Mouse (Mus musculus) lung, postnatal 0 days (tissue): ENCODE measurements at regions not wholly inside any gene's neighbourhood (a gene's known extent, or its start where the extent isn't known, plus 50 kb on each side); places are given as distances from the start of the nearest gene placed in this dataset.
A peak's percentile ranks its signal among the peaks of the same experiment; 100 is the strongest.

ENCODE experiments used
- ATAC-seq: fragments of 200-750 bp; cut with Nextera tagmentation; 2 replicates; pipeline ENCODE4 v1.8.0; 2017; ENCODE audit warnings: moderate library complexity
- DNase-seq: peaks from one replicate; pipeline ENCODE4 v3.0.0-alpha.2; 2016; ENCODE audit warnings: low spot score
- H3K27ac ChIP-seq: fragments of 300-500 bp; sonication (generic); 2 replicates; pipeline ENCODE4 v1.5.1; 2014; ENCODE audit warnings: antibody characterized with exemption, mild to moderate bottlenecking, low read length, mixed read lengths
- H3K27me3 ChIP-seq: fragments of 300-500 bp; sonication (generic); replicated peaks from 2 replicates; pipeline ENCODE4 v1.6.1; 2014; ENCODE audit warnings: low read length, mixed read lengths; ENCODE audit not compliant: insufficient read depth
- H3K36me3 ChIP-seq: fragments of 300-500 bp; sonication (generic); 2 replicates; pipeline ENCODE4 v1.6.1; 2014; ENCODE audit warnings: low read length, mixed read lengths; ENCODE audit not compliant: insufficient read depth
- H3K4me1 ChIP-seq: fragments of 300-500 bp; sonication (generic); 2 replicates; pipeline ENCODE4 v1.6.1; 2014; ENCODE audit warnings: antibody characterized with exemption, low read depth, low read length, mixed read lengths; ENCODE audit not compliant: insufficient read depth
- H3K4me2 ChIP-seq: fragments of 300-500 bp; sonication (generic); replicated peaks from 2 replicates; pipeline ENCODE4 v1.6.1; 2014; ENCODE audit warnings: low read depth, mild to moderate bottlenecking, low read length, moderate library complexity, mixed read lengths
- H3K4me3 ChIP-seq: fragments of 300-500 bp; sonication (generic); 2 replicates; pipeline ENCODE4 v1.5.1; 2014; ENCODE audit warnings: low read depth, low read length
- H3K9ac ChIP-seq: fragments of 300-500 bp; sonication (generic); replicated peaks from 2 replicates; pipeline ENCODE4 v1.6.1; 2014; ENCODE audit warnings: low read depth, mild to moderate bottlenecking
- H3K9me3 ChIP-seq: fragments of 300-500 bp; sonication (generic); 2 replicates; pipeline ENCODE4 v1.6.1; 2016; ENCODE audit warnings: low read length, mixed read lengths
- CTCF ChIP-seq: IDR thresholded peaks from 2 replicates; pipeline ENCODE4 v1.5.1; 2016; ENCODE audit warnings: antibody characterized with exemption, mild to moderate bottlenecking
- EP300 ChIP-seq: IDR thresholded peaks from 2 replicates; pipeline ENCODE4 v1.6.1; 2016; ENCODE audit warnings: antibody characterized with exemption, mild to moderate bottlenecking, control low read depth
- WGBS: fragments of 180-500 bp; shearing (Covaris S2); extraction: QIAGEN DNeasy Blood & Tissue Kit; methylation state at CpG from one replicate; pipeline ENCODE4 v1.1.7; 2014; 5-methylcytosine and 5-hydroxymethylcytosine counted together

DNA sequence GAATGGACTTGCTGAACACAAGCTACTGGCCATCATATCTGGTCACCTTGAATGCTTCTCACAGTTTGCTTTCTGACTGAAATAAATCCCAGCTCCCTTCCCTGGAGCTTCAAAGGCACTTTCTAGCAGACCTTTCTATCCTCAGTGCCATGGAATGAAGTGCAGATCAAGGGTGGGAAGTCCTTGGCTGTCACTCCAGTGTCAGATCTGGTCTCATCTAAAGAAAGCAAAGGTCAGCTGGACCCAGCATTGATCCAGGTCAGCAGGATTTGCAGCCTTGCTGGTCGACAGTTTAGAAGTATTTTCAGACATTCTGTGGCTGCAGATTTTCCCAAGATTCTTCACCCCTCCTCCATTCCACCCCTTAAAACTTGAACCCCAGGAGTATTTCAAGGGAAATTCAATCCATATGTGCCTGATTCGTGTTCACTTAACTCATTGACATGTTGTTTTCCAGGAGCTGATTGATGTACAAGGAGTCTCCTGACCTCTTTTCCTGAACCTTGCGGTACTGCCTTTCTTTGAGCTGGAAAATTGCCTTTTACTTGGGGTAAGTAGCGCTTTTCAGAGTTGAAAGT is 116.2 kb upstream of the Mpped2 start:
- ATAC-seq (no peak), DNase-seq (no peak)
- Histone ChIP-seq H3K27ac (no peak overlapping the region), H3K9me3 (no peaks in the 10 kb centered on the region), H3K36me3 (no peaks in the 10 kb centered on the region), H3K27me3 (no peaks in the 10 kb centered on the region), H3K9ac (no peak overlapping the region), H3K4me3 (no peak overlapping the region), H3K4me1 (no peaks in the 10 kb centered on the region), H3K4me2 (no peak overlapping the region)
- 42% methylated on average over 4 of the region's 4 CpGs for WGBS
- TF ChIP-seq CTCF (no peak), EP300 (no peak)

DNA sequence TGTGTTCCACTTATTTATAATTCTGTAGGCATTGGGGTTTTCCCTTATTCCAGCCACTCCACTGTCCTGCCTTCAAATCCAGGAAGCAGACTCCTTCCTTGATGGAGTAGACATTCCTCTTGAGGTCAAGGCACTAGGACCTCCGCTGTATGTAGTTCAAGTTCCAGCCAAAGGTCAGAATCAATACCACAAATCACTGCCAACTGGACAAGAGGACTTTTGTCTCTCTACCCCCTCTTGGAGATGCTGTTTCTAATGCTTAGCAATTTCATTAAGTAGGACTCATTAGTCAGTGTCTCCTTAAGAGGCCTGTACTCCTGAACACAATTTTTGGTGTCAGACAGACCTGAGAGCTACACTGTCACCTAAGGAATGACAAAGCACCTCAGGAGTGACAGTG is 115.0 kb upstream of the Mpped2 start:
- ATAC-seq, result no peak

DNA sequence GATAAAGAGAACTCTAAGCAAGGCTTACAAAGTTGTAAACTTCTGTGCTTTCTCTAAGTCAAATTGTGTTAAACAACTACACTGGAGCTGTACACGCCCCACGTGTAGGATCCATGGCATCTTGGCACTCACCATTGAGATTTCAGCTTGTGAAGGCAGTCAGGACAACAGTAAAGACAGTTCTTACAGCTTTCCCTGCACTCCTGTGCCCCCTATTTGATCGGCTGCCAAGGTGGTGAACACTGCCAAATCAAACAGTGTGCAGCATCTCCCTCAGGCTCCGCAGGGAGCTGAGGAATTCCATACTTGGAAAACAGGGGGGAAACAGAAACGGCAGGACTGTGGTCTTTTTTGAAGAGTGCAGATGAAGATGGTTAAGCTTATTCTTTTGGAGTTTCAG is 112.4 kb upstream of the Mpped2 start:
- no peaks in the 10 kb centered on the region for H3K9me3 ChIP-seq
- ATAC-seq, result no peak
- H3K4me1 ChIP-seq, result no peaks in the 10 kb centered on the region
- no peaks in the 10 kb centered on the region for H3K27me3 ChIP-seq
- WGBS, result 22% methylated on average over 5 of the region's 5 CpGs
- H3K27ac ChIP-seq, result no peak overlapping the region
- no peak for TF ChIP-seq CTCF
- no peak for TF ChIP-seq EP300
- H3K9ac ChIP-seq, result no peak overlapping the region
- DNase-seq, result no peak
- H3K36me3 ChIP-seq, result no peaks in the 10 kb centered on the region
- H3K4me2 ChIP-seq, result no peak overlapping the region
- H3K4me3 ChIP-seq, result no peak overlapping the region

More for the DNA sequence above, 115.0 kb upstream of the Mpped2 start:
- H3K9ac ChIP-seq, result no peak overlapping the region
- no peak overlapping the region for H3K27ac ChIP-seq
- TF ChIP-seq CTCF, result no peak
- no peak for TF ChIP-seq EP300
- no peaks in the 10 kb centered on the region for H3K9me3 ChIP-seq
- no peak for DNase-seq
- H3K27me3 ChIP-seq, result no peaks in the 10 kb centered on the region
- no peaks in the 10 kb centered on the region for H3K36me3 ChIP-seq
- no peaks in the 10 kb centered on the region for H3K4me1 ChIP-seq
- H3K4me2 ChIP-seq, result no peak overlapping the region
- 64% methylated on average over 1 of the region's 1 CpGs for WGBS
- H3K4me3 ChIP-seq, result no peak overlapping the region

DNA sequence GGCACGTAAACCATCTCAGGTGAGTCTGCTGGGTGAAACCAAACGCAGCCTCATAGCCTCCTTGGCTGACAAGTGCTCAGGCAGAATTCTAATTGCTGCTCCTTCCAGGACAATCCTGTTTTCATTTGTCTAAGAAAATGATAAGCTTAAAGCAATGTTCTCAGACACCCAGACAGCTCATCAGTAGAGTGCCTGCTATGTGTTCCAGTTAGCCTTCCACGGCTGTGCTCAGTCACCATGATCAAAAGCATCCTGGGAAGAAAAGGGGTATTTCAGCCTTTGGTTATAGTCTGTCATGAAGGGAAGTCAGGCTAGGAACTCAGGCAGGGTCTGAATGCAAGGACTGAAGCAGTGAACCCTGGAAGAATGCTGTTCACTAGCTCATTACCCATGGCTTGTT is 71.8 kb upstream of the Mpped2 start:
- no peak for DNase-seq
- Histone ChIP-seq H3K9ac (no peak overlapping the region), H3K36me3 (no peaks in the 10 kb centered on the region), H3K4me3 (no peak overlapping the region), H3K27ac (no peak overlapping the region), H3K4me1 (no peaks in the 10 kb centered on the region), H3K27me3 (no peaks in the 10 kb centered on the region), H3K4me2 (no peak overlapping the region), H3K9me3 (no peaks in the 10 kb centered on the region)
- 83% methylated on average over 3 of the region's 3 CpGs for WGBS
- no peak for ATAC-seq
- TF ChIP-seq EP300 (no peak), CTCF (no peak)

DNA sequence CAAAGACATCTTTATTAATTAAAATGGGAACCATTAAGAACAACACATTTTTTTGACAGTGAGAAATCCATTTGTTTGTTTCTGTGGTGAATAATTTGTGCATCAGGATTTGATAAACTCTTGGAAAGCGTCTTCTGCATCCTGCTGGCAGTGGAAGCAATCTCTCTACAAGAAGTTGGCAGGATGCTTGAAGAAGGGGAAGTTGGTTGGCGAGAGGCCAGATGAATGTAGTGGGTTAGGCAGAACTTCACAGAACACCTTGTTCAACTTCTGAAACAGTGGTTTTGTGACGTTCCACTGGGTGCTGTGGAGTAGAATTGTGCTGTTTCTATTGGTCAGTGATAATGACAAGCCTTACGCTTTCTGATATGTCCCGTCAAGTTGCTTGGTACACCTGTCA is 70.7 kb upstream of the Mpped2 start:
- H3K27ac ChIP-seq, result no peak overlapping the region
- H3K36me3 ChIP-seq, result no peaks in the 10 kb centered on the region
- WGBS, result 52% methylated on average over 5 of the region's 5 CpGs
- no peaks in the 10 kb centered on the region for H3K4me1 ChIP-seq
- TF ChIP-seq EP300, result no peak
- TF ChIP-seq CTCF, result no peak
- H3K4me3 ChIP-seq, result no peak overlapping the region
- ATAC-seq (no peak), DNase-seq (peak; percentile 9)
- no peak overlapping the region for H3K4me2 ChIP-seq
- no peak overlapping the region for H3K9ac ChIP-seq
- H3K27me3 ChIP-seq, result no peaks in the 10 kb centered on the region
- H3K9me3 ChIP-seq, result no peaks in the 10 kb centered on the region

DNA sequence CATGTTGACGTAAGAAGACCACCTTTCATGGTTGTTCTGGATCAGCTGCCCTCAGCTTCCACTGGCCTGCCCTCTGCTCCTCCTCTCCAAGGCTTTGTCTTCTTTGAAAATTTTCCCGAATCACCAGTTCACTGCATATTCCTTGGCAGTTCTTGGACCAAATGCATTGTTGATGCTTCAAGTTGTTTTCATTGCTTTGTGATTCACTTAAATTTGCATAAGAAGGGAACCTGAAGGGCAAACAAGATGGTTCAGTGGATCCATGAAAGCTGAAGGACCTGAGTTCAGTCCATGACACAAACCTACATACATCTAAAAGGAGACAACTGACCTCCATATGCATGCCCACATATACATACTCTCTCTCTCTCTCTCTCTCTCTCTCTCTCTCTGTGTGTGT is 69.4 kb upstream of the Mpped2 start:
- no peak overlapping the region for H3K27ac ChIP-seq
- H3K4me1 ChIP-seq, result no peaks in the 10 kb centered on the region
- ATAC-seq (no peak), DNase-seq (no peak)
- H3K9me3 ChIP-seq, result no peaks in the 10 kb centered on the region
- H3K9ac ChIP-seq, result no peak overlapping the region
- H3K27me3 ChIP-seq, result no peaks in the 10 kb centered on the region
- H3K36me3 ChIP-seq, result no peaks in the 10 kb centered on the region
- 86% methylated on average over 2 of the region's 2 CpGs for WGBS
- no peak overlapping the region for H3K4me2 ChIP-seq
- no peak overlapping the region for H3K4me3 ChIP-seq
- no peak for TF ChIP-seq EP300
- no peak for TF ChIP-seq CTCF

DNA sequence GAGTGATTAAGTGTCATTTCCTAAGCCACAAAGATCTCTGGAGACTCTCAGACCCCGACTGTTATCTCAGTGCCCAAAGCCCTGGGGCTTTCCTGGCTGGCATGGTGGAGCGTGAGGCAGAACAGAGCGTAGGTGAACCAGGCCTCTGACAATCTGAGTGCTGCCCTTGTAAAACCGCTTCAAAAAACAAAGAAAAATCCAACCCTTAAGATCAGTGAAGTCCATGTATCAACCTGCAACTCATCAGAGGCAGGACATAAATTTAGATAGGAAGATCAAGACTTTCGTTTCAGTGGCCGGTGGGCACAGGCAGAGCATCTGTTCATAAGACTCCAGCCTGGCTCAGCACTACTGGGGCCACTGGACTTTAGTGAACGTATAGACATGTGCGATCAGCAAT is 61.1 kb upstream of the Mpped2 start:
- 74% methylated on average over 8 of the region's 8 CpGs for WGBS
- no peaks in the 10 kb centered on the region for H3K9me3 ChIP-seq

More for the DNA sequence above, 61.1 kb upstream of the Mpped2 start:
- DNase-seq (no peak), ATAC-seq (no peak)
- no peak overlapping the region for H3K27ac ChIP-seq
- no peak for TF ChIP-seq CTCF
- no peak for TF ChIP-seq EP300
- no peak overlapping the region for H3K4me2 ChIP-seq
- H3K9ac ChIP-seq, result no peak overlapping the region
- no peaks in the 10 kb centered on the region for H3K4me1 ChIP-seq
- no peaks in the 10 kb centered on the region for H3K36me3 ChIP-seq
- no peak overlapping the region for H3K4me3 ChIP-seq
- no peaks in the 10 kb centered on the region for H3K27me3 ChIP-seq
